Mouse (Mus musculus) kidney, postnatal 0 days (tissue): ENCODE measurements around the gene Fbxw27. TPM values are rescaled to one million over a fixed set of nuclear protein-coding genes. Genes with fewer than 3 reads are reported as not detected.
A peak's percentile ranks its signal among the peaks of the same experiment; 100 is the strongest.
"Not testable (repeated sequence)": the region's sequence is repeated elsewhere in the genome, so short reads cannot be mapped to it uniquely, and the experiment has no call there.

Experiments used
- ATAC-seq: fragments of 200-750 bp; cut with Nextera tagmentation; replicated peaks from 2 replicates; pipeline ENCODE4 v1.8.0; 2017; ENCODE audit warnings: low read depth, moderate number of reproducible peaks, moderate TSS enrichment, moderate library complexity; ENCODE audit not compliant: low FRiP score
- DNase-seq: peaks from one replicate; pipeline ENCODE4 v3.0.0-alpha.2; 2016; ENCODE audit warnings: low spot score
- H3K27ac ChIP-seq: fragments of 300-500 bp; sonication (generic); 2 replicates; pipeline ENCODE4 v1.5.1; 2014; ENCODE audit warnings: mild to moderate bottlenecking
- H3K27me3 ChIP-seq: fragments of 300-500 bp; sonication (generic); 2 replicates; pipeline ENCODE4 v1.6.1; 2014; ENCODE audit warnings: low read length, mixed read lengths; ENCODE audit not compliant: insufficient read depth
- H3K36me3 ChIP-seq: fragments of 300-500 bp; sonication (generic); 2 replicates; pipeline ENCODE4 v1.6.1; 2014; ENCODE audit warnings: low read length, mixed read lengths; ENCODE audit not compliant: insufficient read depth
- H3K4me1 ChIP-seq: fragments of 300-500 bp; sonication (generic); replicated peaks from 2 replicates; pipeline ENCODE4 v1.6.1; 2014; ENCODE audit warnings: antibody characterized with exemption, low read length, mixed read lengths; ENCODE audit not compliant: insufficient read depth
- H3K4me2 ChIP-seq: fragments of 300-500 bp; sonication (generic); 2 replicates; pipeline ENCODE4 v1.6.1; 2014; ENCODE audit warnings: mild to moderate bottlenecking, low read length, moderate library complexity, mixed read lengths
- H3K4me3 ChIP-seq: fragments of 300-500 bp; sonication (generic); replicated peaks from 2 replicates; pipeline ENCODE4 v1.5.1; 2014; ENCODE audit warnings: low read depth, low read length
- H3K9ac ChIP-seq: fragments of 300-500 bp; sonication (generic); 2 replicates; pipeline ENCODE4 v1.6.1; 2014; ENCODE audit warnings: low read depth, low read length
- H3K9me3 ChIP-seq: fragments of 300-500 bp; sonication (generic); replicated peaks from 2 replicates; pipeline ENCODE4 v1.6.1; 2016; ENCODE audit warnings: low read length, inconsistent platforms, mixed read lengths
- CTCF ChIP-seq: IDR thresholded peaks from 2 replicates; pipeline ENCODE4 v1.5.1; 2016; ENCODE audit warnings: antibody characterized with exemption, low read depth, mild to moderate bottlenecking, moderate library complexity
- WGBS: fragments of 180-500 bp; shearing (Covaris S2); extraction: QIAGEN DNeasy Blood & Tissue Kit; methylation state at CpG from one replicate; pipeline ENCODE4 v1.1.7; 2014; 5-methylcytosine and 5-hydroxymethylcytosine counted together
- polyA plus RNA-seq: library from polyadenylated mRNA; unstranded; fragments of >200 nt; fragmentation: Nextera tagmentation; extraction: Ambion mirVana; gene quantifications from 2 replicates; pipeline ENCODE4 v1.2.1, GENCODE M21; 2015

Fbxw27 gene
- 0.33 TPM in 1 of 2 replicates, not detected in the other for polyA plus RNA-seq

GRCm38 (mm10) chr9:109790570-109790969 is at the start of gene Fbxw27:
Gene Fbxw27, minus strand, starts transcription at chr9:109790670.
- not testable (repeated sequence) for ATAC-seq, H3K36me3 ChIP-seq, H3K4me2 ChIP-seq, H3K9me3 ChIP-seq, DNase-seq, H3K9ac ChIP-seq, H3K27me3 ChIP-seq, H3K4me1 ChIP-seq, H3K27ac ChIP-seq, H3K4me3 ChIP-seq
- 79% methylated on average over 4 of the region's 4 CpGs for WGBS

DNA sequence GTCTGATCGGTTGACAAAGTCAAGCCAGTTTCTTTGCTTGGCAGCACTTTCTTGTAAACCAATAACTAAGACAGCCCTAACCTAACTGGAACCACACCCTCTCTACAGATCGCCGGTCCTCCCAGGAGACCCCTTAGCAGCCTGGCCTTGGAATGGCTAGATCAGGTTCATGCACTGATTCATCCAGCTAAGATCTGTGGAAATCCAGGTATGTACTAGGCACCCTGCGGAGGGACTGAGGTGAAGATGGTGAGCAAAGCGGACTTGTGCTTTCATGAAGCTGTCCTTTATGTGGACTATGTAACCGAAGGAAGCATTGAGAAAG is 42.6 kb upstream of the Fbxw27 start:
- WGBS = 8% methylated on average over 6 of the region's 6 CpGs
- no peaks in the 10 kb centered on the region for H3K27me3 ChIP-seq
- H3K27ac ChIP-seq = peak overlapping the region; percentile 77; the same call in 1 of the 2 replicates
- peak overlapping the region; percentile 70 for H3K9ac ChIP-seq
- peak overlapping the region; percentile 58 for H3K4me3 ChIP-seq
- no peaks in the 10 kb centered on the region for H3K4me1 ChIP-seq
- ATAC-seq (peak; percentile 68), DNase-seq (no peak)
- 0 out of 2 replicates have a peak, but pooled peaks cover 14% of the 10 kb centered on the region for H3K36me3 ChIP-seq
- no peaks in the 10 kb centered on the region for H3K9me3 ChIP-seq
- H3K4me2 ChIP-seq = peak overlapping the region; percentile 82
- TF ChIP-seq CTCF = no peak

- Histone ChIP-seq H3K9ac (peak within 1 kb of the TSS; percentile 70), H3K27ac (peak within 1 kb of the TSS; percentile 77), H3K4me2 (peak within 1 kb of the TSS; percentile 82), H3K9me3 (no peaks in the 10 kb centered on the region), H3K4me3 (peak within 1 kb of the TSS; percentile 58), H3K36me3 (0 out of 2 replicates have a peak, but pooled peaks cover 9% of the 10 kb centered on the region), H3K4me1 (no peaks in the 10 kb centered on the region), H3K27me3 (no peaks in the 10 kb centered on the region)
- peak; percentile 80 for TF ChIP-seq CTCF
- DNase-seq (peak; percentile 93), ATAC-seq (peak; percentile 95)
- under 1% methylated on average over 32 of the region's 32 CpGs for WGBS
These were observed 42.1 kb upstream of the Fbxw27 start, which contains the start of gene Nme6 for GRCm38 (mm10) chr9:109832391-109833087. Gene Nme6, plus strand, starts transcription at chr9:109832749.

DNA sequence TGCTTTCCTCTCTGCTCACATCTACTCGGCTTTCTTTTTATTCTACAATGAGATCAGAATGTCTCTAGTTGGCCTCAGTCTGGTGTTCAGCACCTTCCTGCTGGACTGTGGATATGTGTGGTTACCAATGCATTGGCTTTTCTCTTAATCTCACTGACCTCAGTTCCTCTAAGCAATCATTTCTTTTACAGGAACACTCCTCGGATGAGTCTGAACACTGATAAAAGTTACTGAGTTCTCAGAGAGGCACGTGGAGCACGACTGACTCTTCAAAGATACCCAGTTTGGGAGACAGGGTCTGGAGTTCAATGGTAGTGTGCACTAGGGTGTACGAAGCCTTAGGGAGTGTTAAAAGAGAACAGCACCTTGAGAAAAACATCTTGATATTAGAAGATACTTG is 35.7 kb upstream of the Fbxw27 start:
- Histone ChIP-seq H3K4me3 (no peak overlapping the region), H3K9me3 (no peaks in the 10 kb centered on the region), H3K4me2 (no peak overlapping the region), H3K4me1 (no peaks in the 10 kb centered on the region), H3K9ac (no peak overlapping the region), H3K27ac (no peak overlapping the region), H3K36me3 (0 out of 2 replicates have a peak, but pooled peaks cover 3% of the 10 kb centered on the region), H3K27me3 (no peaks in the 10 kb centered on the region)
- TF ChIP-seq CTCF = no peak
- DNase-seq = no peak
- no peak for ATAC-seq
- 73% methylated on average over 5 of the region's 5 CpGs for WGBS

DNA sequence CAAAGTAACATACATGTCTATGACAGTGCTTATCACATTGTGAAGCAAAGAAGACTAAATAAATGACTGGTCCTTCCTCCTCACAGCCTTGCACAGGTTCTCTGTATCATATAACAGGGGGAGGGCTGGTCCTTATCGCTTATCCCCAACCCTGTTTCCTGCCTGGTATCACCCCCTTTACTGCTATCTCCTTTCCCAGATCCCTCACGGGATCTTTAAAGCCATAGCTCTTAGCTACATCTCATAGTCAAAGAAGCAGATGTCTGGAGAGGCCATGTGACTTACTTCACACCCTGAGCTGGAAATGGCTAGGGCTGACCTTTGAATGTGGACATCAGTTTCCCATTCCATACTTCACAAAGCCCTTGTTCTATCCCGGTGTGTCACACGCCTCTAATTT is 35.3 kb upstream of the Fbxw27 start:
- no peak overlapping the region for H3K9ac ChIP-seq
- 0 out of 2 replicates have a peak, but pooled peaks cover 3% of the 10 kb centered on the region for H3K36me3 ChIP-seq
- WGBS = 52% methylated on average over 4 of the region's 4 CpGs
- DNase-seq = no peak
- no peak overlapping the region for H3K27ac ChIP-seq
- ATAC-seq = no peak
- no peak overlapping the region for H3K4me3 ChIP-seq
- H3K9me3 ChIP-seq = no peaks in the 10 kb centered on the region
- no peaks in the 10 kb centered on the region for H3K4me1 ChIP-seq
- H3K27me3 ChIP-seq = no peaks in the 10 kb centered on the region
- no peak overlapping the region for H3K4me2 ChIP-seq
- TF ChIP-seq CTCF = no peak

DNA sequence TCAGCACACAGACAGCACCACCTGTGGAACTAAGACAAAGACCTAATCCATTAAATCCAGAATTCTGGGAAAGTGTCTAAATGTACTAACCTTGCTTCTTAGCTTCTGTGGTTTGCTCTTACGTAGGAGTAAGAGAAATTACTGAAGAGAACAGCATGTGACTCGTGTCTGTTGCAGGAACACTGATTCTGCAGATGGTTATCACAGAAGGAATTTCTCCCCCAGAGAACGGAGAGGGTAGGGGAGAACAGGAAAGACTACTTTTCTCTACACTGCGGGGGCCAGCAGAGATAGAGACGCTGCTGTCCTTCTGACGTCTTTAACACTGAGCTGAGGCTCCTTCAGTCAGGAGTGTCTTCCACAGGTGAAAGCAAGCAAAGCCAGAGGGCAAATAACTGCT is 25.9 kb upstream of the Fbxw27 start:
- 46% methylated on average over 6 of the region's 6 CpGs for WGBS
- no peaks in the 10 kb centered on the region for H3K27me3 ChIP-seq

More for the DNA sequence above, 25.9 kb upstream of the Fbxw27 start:
- no peak for TF ChIP-seq CTCF
- H3K4me3 ChIP-seq = no peak overlapping the region
- H3K9ac ChIP-seq = no peak overlapping the region
- no peak overlapping the region for H3K4me2 ChIP-seq
- DNase-seq = no peak
- no peaks in the 10 kb centered on the region for H3K36me3 ChIP-seq
- H3K4me1 ChIP-seq = no peaks in the 10 kb centered on the region
- no peaks in the 10 kb centered on the region for H3K9me3 ChIP-seq
- no peak; the same call in 1 of the 2 replicates for ATAC-seq
- H3K27ac ChIP-seq = no peak overlapping the region
